Mouse (Mus musculus) lung, adult 2 months (tissue): ENCODE data around the gene Adat1. TPM values are rescaled to one million over a fixed set of nuclear protein-coding genes. Genes with fewer than 3 reads are reported as not detected.

ENCODE experiments used
- DNase-seq: peaks from one replicate; pipeline ENCODE4 v3.0.0; 2022
- H3K4me1 ChIP-seq: fragments of 200-500 bp; 2 replicates; pipeline ENCODE4 v1.6.1; 2011; ENCODE audit warnings: low read length; ENCODE audit not compliant: control insufficient read depth, insufficient read depth
- H3K4me3 ChIP-seq: fragments of 200-500 bp; replicated peaks from 2 replicates; pipeline ENCODE3; 2011; ENCODE audit warnings: low read depth, mild to moderate bottlenecking, control low read depth, low read length; ENCODE audit errors: extremely low read depth
- CTCF ChIP-seq: fragments of 200-500 bp; IDR thresholded peaks from 2 replicates; pipeline ENCODE4 v1.5.1; 2011; ENCODE audit warnings: mild to moderate bottlenecking, low read length, control low read depth; ENCODE audit not compliant: insufficient read depth
- POLR2A ChIP-seq: fragments of 200-500 bp; IDR thresholded peaks from 2 replicates; pipeline ENCODE4 v1.6.1; 2011; ENCODE audit warnings: low read depth, mild to moderate bottlenecking, control low read depth, low read length, borderline replicate concordance; ENCODE audit errors: extremely low read depth
- WGBS: fragments of 180-500 bp; shearing (Covaris S2); methylation state at CpG from one replicate; pipeline ENCODE4 v1.1.7; 2018; 5-methylcytosine and 5-hydroxymethylcytosine counted together
- polyA plus RNA-seq: library from polyadenylated mRNA; depleted of rRNA; stranded (reverse); fragments of >200 nt; gene quantifications from 2 replicates; pipeline ENCODE4 v1.2.3, GENCODE M21; 2012

The Adat1 gene
- polyA plus RNA-seq, 1 experiment, result 2.7 TPM

DNA sequence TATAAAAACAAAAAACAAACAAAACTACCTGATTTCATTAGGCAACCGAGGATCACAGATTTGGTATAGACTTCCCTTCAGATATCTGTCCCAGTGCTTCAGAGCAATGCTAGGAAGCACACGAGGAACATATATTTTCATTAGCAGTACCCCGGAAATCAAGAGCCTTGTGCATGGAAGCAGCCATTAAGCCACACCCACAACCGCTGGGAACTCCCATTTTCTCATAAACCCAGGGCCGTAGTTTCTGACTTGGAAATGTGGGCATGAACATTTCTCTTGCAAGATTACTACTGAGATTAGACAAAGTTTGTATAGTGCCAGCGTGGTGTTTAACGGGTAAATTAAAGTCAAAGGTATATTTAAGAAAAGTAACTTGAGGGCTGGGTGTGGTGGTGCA lies 17.5 kb upstream of the Adat1 start:
- no peak for DNase-seq
- TF ChIP-seq POLR2A (no peak), CTCF (no peak)
- 87% methylated on average over 7 of the region's 7 CpGs for WGBS
- H3K4me3 ChIP-seq, result no peak overlapping the region
- H3K4me1 ChIP-seq, result peaks cover 5% of the 10 kb centered on the region

DNA sequence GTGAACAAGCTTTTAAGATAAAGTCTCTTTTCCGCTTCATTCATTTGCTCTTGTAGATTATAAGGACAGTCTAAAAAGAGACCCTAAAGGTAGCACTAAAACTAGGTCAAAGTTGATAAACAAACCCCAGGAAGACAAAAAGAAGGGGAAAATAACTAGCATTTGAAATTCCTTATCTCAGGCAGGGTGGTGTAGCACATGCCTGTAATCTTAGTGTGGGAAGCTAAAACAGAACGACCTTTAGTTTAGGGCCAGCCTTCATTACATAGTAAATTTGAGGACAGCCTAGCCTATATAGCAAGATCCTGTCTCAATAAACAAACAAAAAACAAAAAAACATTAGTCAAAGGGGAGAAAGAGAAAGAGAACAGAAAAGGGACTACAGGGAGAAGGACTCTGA lies 15.6 kb upstream of the Adat1 start:
- 97% methylated on average over 2 of the region's 2 CpGs for WGBS
- DNase-seq, result no peak
- TF ChIP-seq POLR2A, result no peak
- no peak for TF ChIP-seq CTCF
- H3K4me1 ChIP-seq, result no peaks in the 10 kb centered on the region
- H3K4me3 ChIP-seq, result no peak overlapping the region

DNA sequence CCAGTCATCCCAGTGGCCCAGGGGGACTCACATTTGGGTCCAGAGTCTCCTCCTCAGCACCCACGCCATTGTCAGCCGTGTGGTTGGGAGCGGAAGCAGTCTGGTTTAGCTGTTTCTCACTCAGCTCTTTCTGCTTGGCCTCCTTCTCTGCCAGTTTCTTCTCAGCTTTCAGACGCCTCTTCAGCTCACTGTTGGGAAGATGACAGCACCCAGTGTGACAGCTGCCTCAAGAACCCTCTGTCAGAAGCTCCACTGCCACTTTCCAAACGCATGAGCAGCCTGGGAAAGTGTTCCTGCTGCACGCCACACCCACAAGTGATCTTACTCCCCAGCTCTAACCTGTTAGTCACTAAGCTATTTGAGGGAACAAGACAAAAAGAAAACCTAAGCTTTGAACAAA lies 13.5 kb upstream of the Adat1 start:
- TF ChIP-seq CTCF (no peak), POLR2A (no peak)
- 90% methylated on average over 6 of the region's 6 CpGs for WGBS
- DNase-seq, result no peak
- H3K4me3 ChIP-seq, result no peak overlapping the region
- H3K4me1 ChIP-seq, result no peaks in the 10 kb centered on the region

DNA sequence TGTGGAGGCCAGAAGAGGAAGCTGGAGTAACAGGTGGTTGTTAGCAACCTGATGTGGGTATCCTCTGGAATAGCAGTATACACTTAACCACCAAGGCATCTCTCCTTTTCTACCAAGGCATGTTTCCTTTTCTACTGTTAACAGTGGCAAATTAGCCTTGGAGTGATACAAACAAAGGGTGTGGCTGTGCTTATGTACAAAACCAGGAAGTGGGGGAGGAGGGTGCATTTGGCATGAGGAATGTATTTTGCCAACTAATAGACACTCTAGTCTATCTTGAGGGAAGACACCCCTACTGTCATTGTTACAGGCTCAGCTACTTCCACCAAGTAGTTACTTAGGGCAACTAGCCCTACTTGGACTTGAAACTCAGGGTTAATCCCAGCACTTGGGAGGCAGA lies 12.7 kb upstream of the Adat1 start:
- H3K4me1 ChIP-seq, result no peaks in the 10 kb centered on the region
- no peak for TF ChIP-seq POLR2A
- TF ChIP-seq CTCF, result no peak
- no peak for DNase-seq
- no peak overlapping the region for H3K4me3 ChIP-seq

DNA sequence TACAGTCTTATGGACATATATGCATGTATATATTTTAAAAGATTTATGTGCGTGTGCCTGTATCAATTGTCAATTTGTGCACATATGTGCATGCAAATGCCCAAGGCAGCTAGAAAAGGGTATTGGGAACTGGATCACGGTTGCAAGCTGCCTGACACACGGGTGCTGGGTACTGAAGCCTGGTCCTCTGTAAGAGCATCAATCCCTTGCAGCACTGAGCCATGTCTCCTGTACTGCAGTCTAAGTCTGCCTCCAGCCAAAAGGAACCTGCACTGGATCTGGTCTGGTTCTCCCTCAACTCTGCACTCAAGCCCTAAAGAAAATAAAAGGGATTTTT lies 569 bp upstream of the Adat1 start:
- DNase-seq, result no peak
- no peak overlapping the region for H3K4me3 ChIP-seq
- no peaks in the 10 kb centered on the region for H3K4me1 ChIP-seq
- no peak for TF ChIP-seq CTCF
- TF ChIP-seq POLR2A, result no peak
- 67% methylated on average over 3 of the region's 3 CpGs for WGBS

DNA sequence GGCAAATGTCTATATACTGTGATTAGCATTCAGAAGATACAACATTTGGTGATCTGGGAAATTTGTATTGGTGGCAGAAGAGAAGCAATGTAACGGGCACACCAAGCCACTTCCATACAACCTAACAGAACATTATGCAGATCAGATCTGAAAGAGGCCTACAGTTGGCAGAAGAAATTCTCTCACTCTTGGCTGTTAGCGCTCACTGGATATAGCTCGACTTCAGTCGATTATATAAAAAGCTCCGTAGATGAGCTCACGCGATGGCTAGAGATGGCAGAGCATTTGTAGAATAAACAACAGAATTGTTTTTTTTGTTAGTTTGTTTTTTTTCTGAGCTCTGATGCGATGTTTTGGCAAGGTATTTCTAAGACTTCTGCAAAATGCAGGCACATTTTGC lies 824 bp downstream of the Adat1 start:
- no peak for DNase-seq
- WGBS, result 54% methylated on average over 8 of the region's 8 CpGs

DNA sequence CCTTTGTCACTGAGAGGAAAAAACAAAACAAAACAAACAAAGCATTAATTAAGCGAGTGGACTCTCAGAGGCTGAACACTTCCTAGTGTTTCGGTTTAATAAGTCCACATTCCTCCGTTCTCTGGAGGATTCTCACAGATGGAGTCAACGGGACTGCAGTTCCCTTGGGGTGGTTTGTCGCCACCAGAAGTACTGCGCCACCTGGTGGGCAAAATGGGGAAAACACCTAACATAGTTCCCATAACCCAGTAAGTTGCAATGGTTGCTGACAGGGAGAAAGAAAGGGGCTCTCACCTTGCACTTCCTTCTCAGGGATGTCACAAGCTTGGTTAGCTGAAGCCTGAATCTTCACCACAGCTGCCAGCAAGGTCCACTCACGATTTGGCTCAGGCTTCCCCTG lies 2.2 kb downstream of the Adat1 start:
- peak; percentile 75 for DNase-seq
- no peaks in the 10 kb centered on the region for H3K4me1 ChIP-seq
- WGBS, result 5% methylated on average over 7 of the region's 7 CpGs
- H3K4me3 ChIP-seq, result no peak overlapping the region
- TF ChIP-seq CTCF (peak; percentile 88), POLR2A (no peak)

More for the DNA sequence above, 824 bp downstream of the Adat1 start:
- TF ChIP-seq POLR2A (no peak), CTCF (no peak)
- Histone ChIP-seq H3K4me1 (no peaks in the 10 kb centered on the region), H3K4me3 (no peak overlapping the region)

DNA sequence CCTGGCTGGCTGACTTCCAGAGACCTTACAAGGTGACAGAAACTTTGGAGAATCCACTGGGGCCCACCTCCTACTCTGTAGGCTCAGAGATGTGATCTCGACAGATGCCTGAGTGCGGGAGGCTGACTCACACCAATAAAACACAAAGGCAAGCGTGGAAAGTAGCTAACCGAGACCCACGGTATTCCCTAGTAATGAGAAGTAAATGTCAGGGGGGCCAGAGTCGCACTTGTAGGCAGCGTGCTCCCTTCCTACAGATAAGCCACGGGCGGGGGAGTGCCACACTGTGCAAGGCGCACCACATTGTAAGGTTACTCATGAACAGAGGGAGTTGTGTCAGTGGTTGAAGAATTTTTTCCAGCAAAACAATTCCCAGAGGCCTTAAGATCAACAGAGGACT lies 7.6 kb downstream of the Adat1 start:
- DNase-seq, result no peak
- Histone ChIP-seq H3K4me1 (no peaks in the 10 kb centered on the region), H3K4me3 (no peak overlapping the region)
- TF ChIP-seq CTCF (no peak), POLR2A (no peak)
- WGBS, result 74% methylated on average over 10 of the region's 10 CpGs

DNA sequence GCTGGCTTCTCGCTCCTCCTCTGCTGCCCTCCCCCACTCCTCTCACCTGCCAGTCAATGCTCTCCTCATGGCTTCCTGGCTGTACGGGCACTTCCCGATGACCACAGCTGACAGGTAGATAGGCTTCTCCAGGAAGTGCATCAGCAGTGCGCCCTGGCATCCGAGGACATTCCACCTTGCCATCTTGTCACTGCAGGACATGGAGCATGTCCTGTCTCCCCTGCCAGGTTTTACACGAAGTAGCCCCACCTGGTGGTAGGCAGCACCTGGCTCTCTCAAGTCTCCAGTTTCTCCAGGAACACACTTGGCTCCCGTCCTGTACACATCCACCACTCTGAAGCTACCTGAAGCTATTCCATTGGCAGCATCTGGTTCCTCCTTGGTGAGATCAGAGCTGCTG lies 10.0 kb downstream of the Adat1 start:
- Histone ChIP-seq H3K4me1 (no peaks in the 10 kb centered on the region), H3K4me3 (no peak overlapping the region)
- WGBS, result 71% methylated on average over 7 of the region's 7 CpGs
- no peak for DNase-seq
- no peak for TF ChIP-seq POLR2A
- TF ChIP-seq CTCF, result peak; percentile 10; the same call in 1 of the 2 replicates

DNA sequence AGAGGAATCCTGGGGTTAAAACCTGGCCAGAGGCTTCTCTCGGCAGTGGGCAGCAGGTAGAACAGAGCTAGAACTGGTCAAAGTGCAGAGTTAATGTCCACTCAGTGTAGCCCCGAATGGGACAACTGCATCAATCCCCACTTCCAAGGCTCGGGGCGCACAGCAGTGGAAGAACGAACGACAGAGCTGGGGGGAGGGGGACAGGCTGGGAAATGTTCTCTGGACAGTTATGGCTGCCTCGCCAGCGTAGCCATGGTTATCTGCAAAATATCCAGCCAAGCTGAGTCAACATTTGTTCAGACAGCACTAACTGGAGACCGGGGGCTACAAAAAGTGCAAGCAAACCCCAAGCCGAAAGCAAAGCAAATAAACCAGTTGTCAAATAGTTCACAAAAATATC lies 14.0 kb downstream of the Adat1 start:
- TF ChIP-seq CTCF, result no peak
- TF ChIP-seq POLR2A, result no peak
- no peak overlapping the region for H3K4me3 ChIP-seq
- no peak for DNase-seq
- WGBS, result 76% methylated on average over 10 of the region's 10 CpGs
- no peaks in the 10 kb centered on the region for H3K4me1 ChIP-seq

DNA sequence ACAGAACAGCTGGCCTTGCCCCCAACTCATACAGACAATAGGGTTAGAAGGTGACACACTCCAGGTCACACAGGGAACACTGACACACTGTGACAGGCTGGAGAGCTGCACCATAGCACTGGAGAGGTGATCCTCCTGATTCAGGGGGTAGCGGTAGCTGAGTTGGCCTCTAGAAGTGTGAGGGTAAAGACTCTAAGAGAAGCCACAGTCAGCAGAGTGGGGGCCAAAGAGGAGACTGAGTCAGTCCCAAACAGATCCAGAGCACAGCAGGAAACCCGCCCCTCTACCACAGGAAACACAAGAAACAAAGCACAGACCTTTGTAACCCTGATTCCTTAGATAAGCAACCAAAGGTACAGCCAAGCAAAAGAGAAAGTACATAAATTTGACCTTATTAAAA lies 15.8 kb downstream of the Adat1 start:
- WGBS, result 61% methylated on average over 2 of the region's 2 CpGs
- Histone ChIP-seq H3K4me3 (no peak overlapping the region), H3K4me1 (no peaks in the 10 kb centered on the region)
- TF ChIP-seq CTCF (no peak), POLR2A (no peak)
- no peak for DNase-seq
